Mouse (Mus musculus) left cerebral cortex, adult 18-20 months (tissue): ENCODE results near the gene Syne4. TPM values are rescaled to one million over a fixed set of nuclear protein-coding genes. Genes with fewer than 3 reads are reported as not detected.

Experiments
- total RNA-seq, 2 experiments: library from RNA; stranded (reverse); gene quantifications; 2 replicates each; pipeline ENCODE4 v1.2.3; 2021

Gene Syne4
- total RNA-seq, 2 experiments from 2014 or later = 13.8 to 15.6 TPM

Other genes with a start within 250 kb of the Syne4 start
- 1 to 10 TPM; 4.1 to 6.0 TPM for gene Zfp82, start 241.9 kb upstream of the Syne4 start, total RNA-seq
- gene Gm26920, start 224.4 kb upstream of the Syne4 start, total RNA-seq = 1 to 10 TPM in 1 of 2 experiments, not detected in 1; 1.5 TPM
- gene Zfp566, start 224.3 kb upstream of the Syne4 start, total RNA-seq = 1 to 10 TPM; 5.6 to 7.7 TPM
- gene Zfp260, start 220.0 kb upstream of the Syne4 start, total RNA-seq = 10 to 100 TPM; 64.8 to 75.6 TPM
- gene Zfp382, start 192.9 kb upstream of the Syne4 start, total RNA-seq = 10 to 100 TPM; 31.3 to 36.0 TPM
- 10 to 100 TPM; 48.4 to 48.7 TPM for gene Zfp146, start 145.1 kb upstream of the Syne4 start, total RNA-seq
- gene Cox7a1, start 130.7 kb upstream of the Syne4 start, total RNA-seq = 1 to 10 TPM; 4.7 to 5.8 TPM
- gene Capns1, start 116.0 kb upstream of the Syne4 start, total RNA-seq = 100 to 1,000 TPM; 174 to 176 TPM
- 10 to 100 TPM; 58.0 to 60.0 TPM for gene Polr2i, start 82.9 kb upstream of the Syne4 start, total RNA-seq
- gene Tbcb, start 82.5 kb upstream of the Syne4 start, total RNA-seq = 100 to 1,000 TPM; 127 to 141 TPM
- not detected for gene Ovol3, start 79.1 kb upstream of the Syne4 start, total RNA-seq
- under 1 TPM; 0.26 to 0.37 TPM for gene Thap8, start 34.7 kb upstream of the Syne4 start, total RNA-seq
- gene Wdr62, start 34.4 kb upstream of the Syne4 start, total RNA-seq = 1 to 10 TPM; 1.1 to 1.9 TPM
- 100 to 1,000 TPM; 443 to 457 TPM for gene Clip3, start 23.1 kb upstream of the Syne4 start, total RNA-seq
- gene Alkbh6, start 6.1 kb upstream of the Syne4 start, total RNA-seq = 10 to 100 TPM; 67.0 to 68.5 TPM
- under 1 TPM; 0.35 to 0.56 TPM for gene E130208F15Rik, start 6.9 kb downstream of the Syne4 start, total RNA-seq
- 1 to 10 TPM; 6.4 to 7.5 TPM for gene Sdhaf1, start 9.1 kb downstream of the Syne4 start, total RNA-seq
- gene Lrfn3, start 48.0 kb downstream of the Syne4 start, total RNA-seq = 10 to 100 TPM; 33.5 to 36.4 TPM
- gene Tyrobp, start 99.0 kb downstream of the Syne4 start, total RNA-seq = 10 to 100 TPM; 29.8 to 30.7 TPM
- 1 to 10 TPM in 1 of 2 experiments, not detected in 1; 1.8 TPM for gene Hcst, start 105.0 kb downstream of the Syne4 start, total RNA-seq
- gene Nfkbid, start 106.9 kb downstream of the Syne4 start, total RNA-seq = 1 to 10 TPM; 3.9 to 4.1 TPM
- 1,000 to 10,000 TPM; 1,233 to 1,333 TPM for gene Aplp1, start 130.7 kb downstream of the Syne4 start, total RNA-seq
- gene Kirrel2, start 142.9 kb downstream of the Syne4 start, total RNA-seq = 1 to 10 TPM; 8.2 to 8.3 TPM
- gene Nphs1, start 143.5 kb downstream of the Syne4 start, total RNA-seq = under 1 TPM; 0.44 to 0.52 TPM
- gene Prodh2, start 178.8 kb downstream of the Syne4 start, total RNA-seq = not detected
- gene Arhgap33, start 220.3 kb downstream of the Syne4 start, total RNA-seq = 100 to 1,000 TPM; 179 to 187 TPM
- gene Hspb6, start 237.4 kb downstream of the Syne4 start, total RNA-seq = 1 to 10 TPM; 3.7 to 4.3 TPM
- gene Proser3, start 237.5 kb downstream of the Syne4 start, total RNA-seq = 1 to 10 TPM; 3.8 TPM
- 10 to 100 TPM; 56.8 to 60.4 TPM for gene Lin37, start 245.0 kb downstream of the Syne4 start, total RNA-seq
- gene U2af1l4, start 248.5 kb downstream of the Syne4 start, total RNA-seq = 10 to 100 TPM; 64.4 to 71.5 TPM
- 1 to 10 TPM; 7.5 to 8.1 TPM for gene Gm49396, start 248.5 kb downstream of the Syne4 start, total RNA-seq
- gene Psenen, start 248.8 kb downstream of the Syne4 start, total RNA-seq = 10 to 100 TPM; 87.7 to 94.4 TPM